25 mouse cellular contexts compared by ENCODE assay signal in the genomic region with DNA sequence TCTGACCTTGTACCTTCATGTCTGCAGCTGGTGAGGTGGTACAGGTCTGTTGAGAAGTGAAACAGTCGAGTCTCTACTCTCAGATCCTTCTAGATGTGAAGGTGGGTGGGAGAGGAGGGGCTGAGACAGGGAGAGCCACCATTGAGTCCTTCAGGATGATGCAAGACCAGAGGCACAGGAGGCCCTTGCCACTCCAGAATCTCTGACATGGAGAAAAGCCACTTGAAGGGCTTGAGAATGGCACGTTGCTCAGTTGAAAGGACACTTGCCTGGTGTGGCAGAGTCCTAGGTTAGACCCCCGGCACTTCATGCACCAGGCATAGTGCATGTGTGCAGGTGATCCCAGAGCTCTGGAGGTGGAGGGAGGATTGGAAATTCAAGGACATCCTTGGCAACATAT. TPM values are rescaled to one million over a fixed set of nuclear protein-coding genes. Genes with fewer than 3 reads are reported as not detected.
DNase-seq lines count a peak whose midpoint lies in the region; ATAC-seq and TF ChIP-seq lines count a peak whose summit lies in the region.
"Had no signal": no experiment of that assay in that cellular context is flagged by ENCODE, and none has a peak within 500 bp of the region (broad histone marks: within the 10 kb centered on the region; RNA-seq: fewer than 3 reads in every experiment).

No protein-coding gene starts in this region.

- H3K4me3 ChIP-seq in lung, embryonic 16.5 days (ENCODE audit: low read length): no peak overlapping the region
- no peak overlapping the region for H3K4me3 ChIP-seq in lung, postnatal 0 days (ENCODE audit: low read depth, low read length)
- no peak overlapping the region for H3K4me3 ChIP-seq in liver, postnatal 0 days (ENCODE audit: low read depth, low read length)
- H3K4me3 ChIP-seq in intestine, embryonic 16.5 days (ENCODE audit: low read length): no peak overlapping the region
- H3K4me3 ChIP-seq: embryonic facial prominence, embryonic 10.5 days; embryonic facial prominence, embryonic 12.5 days; forebrain, embryonic 13.5 days; forebrain, embryonic 15.5 days had no signal

- no peaks in the 10 kb centered on the region for H3K27me3 ChIP-seq in lung, embryonic 16.5 days (ENCODE audit: control insufficient read depth, insufficient read depth, low read depth, low read length)
- no peaks in the 10 kb centered on the region for H3K27me3 ChIP-seq in lung, postnatal 0 days (replicated peaks; ENCODE audit: insufficient read depth, low read length)
- H3K27me3 ChIP-seq in liver, postnatal 0 days (ENCODE audit: insufficient read depth, low read length): no peaks in the 10 kb centered on the region
- no peaks in the 10 kb centered on the region for H3K27me3 ChIP-seq in intestine, embryonic 16.5 days (replicated peaks; ENCODE audit: control insufficient read depth, insufficient read depth, low read length)
- H3K27me3 ChIP-seq: embryonic facial prominence, embryonic 12.5 days; forebrain, embryonic 13.5 days; forebrain, embryonic 15.5 days had no signal

- 0 out of 2 replicates have a peak, but pooled peaks have one; percentile 27 for ATAC-seq in lung, embryonic 16.5 days (ENCODE audit: low read depth)
- peak; percentile 78 for ATAC-seq in lung, postnatal 0 days
- no peak for ATAC-seq in liver, postnatal 0 days
- ATAC-seq in intestine, embryonic 16.5 days: no peak
- ATAC-seq: forebrain, embryonic 13.5 days; forebrain, embryonic 15.5 days had no signal

- TF ChIP-seq EP300 in lung, postnatal 0 days (IDR thresholded peaks at IDR 0.05): peak; percentile 17; the same call in 1 of the 2 replicates
- TF ChIP-seq EP300 in liver, postnatal 0 days (IDR thresholded peaks at IDR 0.05; ENCODE audit: low read depth): no peak

- H3K4me2 ChIP-seq in lung, embryonic 16.5 days (ENCODE audit: low read depth, low read length): no peak overlapping the region
- no peak overlapping the region for H3K4me2 ChIP-seq in lung, postnatal 0 days (replicated peaks; ENCODE audit: low read depth, low read length)
- H3K4me2 ChIP-seq in liver, postnatal 0 days (ENCODE audit: low read depth, low read length): no peak overlapping the region
- no peak overlapping the region for H3K4me2 ChIP-seq in intestine, embryonic 16.5 days (ENCODE audit: low read depth, low read length)
- H3K4me2 ChIP-seq: embryonic facial prominence, embryonic 12.5 days; forebrain, embryonic 13.5 days; forebrain, embryonic 15.5 days had no signal

- no peak overlapping the region for H3K27ac ChIP-seq in lung, embryonic 16.5 days (ENCODE audit: low read length)
- no peak overlapping the region for H3K27ac ChIP-seq in lung, postnatal 0 days (ENCODE audit: low read length)
- no peak overlapping the region for H3K27ac ChIP-seq in liver, postnatal 0 days (ENCODE audit: low read depth)
- H3K27ac ChIP-seq in intestine, embryonic 16.5 days (ENCODE audit: low read length): no peak overlapping the region
- H3K27ac ChIP-seq: embryonic facial prominence, embryonic 10.5 days; embryonic facial prominence, embryonic 12.5 days; forebrain, embryonic 13.5 days; forebrain, embryonic 15.5 days had no signal

- 34% methylated on average over 3 of the region's 3 CpGs for WGBS in lung, embryonic 16.5 days
- whole genome bisulfite sequencing in lung, postnatal 0 days: 28% methylated on average over 3 of the region's 3 CpGs
- 59% methylated on average over 3 of the region's 3 CpGs for WGBS in liver, postnatal 0 days (ENCODE audit: insufficient replicate concordance)
- 59% methylated on average over 3 of the region's 3 CpGs for WGBS in intestine, embryonic 16.5 days

- H3K9ac ChIP-seq in lung, embryonic 16.5 days (ENCODE audit: low read length): no peak overlapping the region
- no peak overlapping the region for H3K9ac ChIP-seq in lung, postnatal 0 days (replicated peaks; ENCODE audit: low read depth)
- H3K9ac ChIP-seq in liver, postnatal 0 days (replicated peaks): no peak overlapping the region
- no peak overlapping the region for H3K9ac ChIP-seq in intestine, embryonic 16.5 days (ENCODE audit: low read depth, low read length)
- H3K9ac ChIP-seq: embryonic facial prominence, embryonic 12.5 days; forebrain, embryonic 13.5 days; forebrain, embryonic 15.5 days had no signal

- no peak for DNase-seq in lung, postnatal 14 days
- peak; percentile 68 for DNase-seq in lung, postnatal 0 days (ENCODE audit: low spot score)
- DNase-seq in lung, postnatal 10 days: peak; percentile 31
- peak; percentile 67 for DNase-seq in lung, postnatal 36 days
- DNase-seq in liver, postnatal 0 days: no peak
- no peak for DNase-seq in thymus, postnatal 14 days
- DNase-seq: adrenal gland, adult 2 months; adrenal gland, postnatal 10 days; adrenal gland, postnatal 25 days; cerebellum, adult 11 months; cerebellum, adult 18-20 months; cerebellum, adult 8-10 months; cerebellum, adult 9-11 months; cerebellum, postnatal 14 days had no signal

- H3K36me3 ChIP-seq in lung, embryonic 16.5 days (ENCODE audit: control insufficient read depth, insufficient read depth, low read length): no peaks in the 10 kb centered on the region
- no peaks in the 10 kb centered on the region for H3K36me3 ChIP-seq in lung, postnatal 0 days (ENCODE audit: insufficient read depth, low read length)
- no peaks in the 10 kb centered on the region for H3K36me3 ChIP-seq in liver, postnatal 0 days (replicated peaks; ENCODE audit: insufficient read depth, low read length)
- H3K36me3 ChIP-seq in intestine, embryonic 16.5 days (ENCODE audit: control insufficient read depth, insufficient read depth, low read length): no peaks in the 10 kb centered on the region
- H3K36me3 ChIP-seq: embryonic facial prominence, embryonic 10.5 days; embryonic facial prominence, embryonic 12.5 days; forebrain, embryonic 15.5 days had no signal

- no peak for TF ChIP-seq CTCF in lung, postnatal 0 days (IDR thresholded peaks at IDR 0.05)
- TF ChIP-seq CTCF in liver, postnatal 0 days (IDR thresholded peaks at IDR 0.05; ENCODE audit: low read depth): no peak

- H3K9me3 ChIP-seq in lung, embryonic 16.5 days (ENCODE audit: control insufficient read depth, low read length): no peaks in the 10 kb centered on the region
- no peaks in the 10 kb centered on the region for H3K9me3 ChIP-seq in lung, postnatal 0 days (ENCODE audit: low read length)
- H3K9me3 ChIP-seq in liver, postnatal 0 days (ENCODE audit: low read length): no peaks in the 10 kb centered on the region
- H3K9me3 ChIP-seq in intestine, embryonic 16.5 days (ENCODE audit: control insufficient read depth, low read length): no peaks in the 10 kb centered on the region
- H3K9me3 ChIP-seq: embryonic facial prominence, embryonic 12.5 days; forebrain, embryonic 13.5 days; forebrain, embryonic 15.5 days had no signal

- peaks cover 5% of the 10 kb centered on the region; the same call in 1 of the 2 replicates for H3K4me1 ChIP-seq in lung, embryonic 16.5 days (replicated peaks; ENCODE audit: control insufficient read depth, insufficient read depth, low read length)
- H3K4me1 ChIP-seq in lung, postnatal 0 days (ENCODE audit: insufficient read depth, low read depth, low read length): 0 out of 2 replicates have a peak, but pooled peaks cover 4% of the 10 kb centered on the region
- peaks cover 15% of the 10 kb centered on the region for H3K4me1 ChIP-seq in liver, postnatal 0 days (ENCODE audit: insufficient read depth)
- H3K4me1 ChIP-seq in intestine, embryonic 16.5 days (ENCODE audit: control insufficient read depth, insufficient read depth, low read length): peaks cover 3% of the 10 kb centered on the region; the same call in 1 of the 2 replicates

RNA-seq across cellular contexts. Expression of a gene that starts 5.7 kb away (rescaled TPM):
- 22.6 and 23.0 TPM in 2 replicates for polyA plus RNA-seq in lung, embryonic 16.5 days (2015; fragmentation: Nextera tagmentation; extraction: Ambion mirVana)
- 29.5 and 47.4 TPM in 2 replicates for polyA plus RNA-seq in lung, postnatal 0 days (2015; fragmentation: Nextera tagmentation; extraction: Ambion mirVana)
- polyA plus RNA-seq in liver, postnatal 0 days (2015; fragmentation: Nextera tagmentation; extraction: Ambion mirVana): 38.1 and 39.5 TPM in 2 replicates
- polyA plus RNA-seq in intestine, embryonic 16.5 days (2015; fragmentation: Nextera tagmentation; extraction: Ambion mirVana): 20.6 and 20.9 TPM in 2 replicates

RNA-seq across cellular contexts. Expression of a gene that starts 10.5 kb away (rescaled TPM):
- polyA plus RNA-seq in lung, embryonic 16.5 days (2015; fragmentation: Nextera tagmentation; extraction: Ambion mirVana): 48.4 and 53.1 TPM in 2 replicates
- polyA plus RNA-seq in lung, postnatal 0 days (2015; fragmentation: Nextera tagmentation; extraction: Ambion mirVana): 41.1 and 42.9 TPM in 2 replicates
- polyA plus RNA-seq in liver, postnatal 0 days (2015; fragmentation: Nextera tagmentation; extraction: Ambion mirVana): 26.0 and 27.3 TPM in 2 replicates
- polyA plus RNA-seq in intestine, embryonic 16.5 days (2015; fragmentation: Nextera tagmentation; extraction: Ambion mirVana): 34.6 and 35.3 TPM in 2 replicates

RNA-seq across cellular contexts. Expression of a gene that starts 35.3 kb away (rescaled TPM):
- polyA plus RNA-seq in lung, embryonic 16.5 days (2015; fragmentation: Nextera tagmentation; extraction: Ambion mirVana): not detected in 2 replicates
- not detected in 2 replicates for polyA plus RNA-seq in lung, postnatal 0 days (2015; fragmentation: Nextera tagmentation; extraction: Ambion mirVana)
- not detected in 2 replicates for polyA plus RNA-seq in liver, postnatal 0 days (2015; fragmentation: Nextera tagmentation; extraction: Ambion mirVana)
- not detected in 2 replicates for polyA plus RNA-seq in intestine, embryonic 16.5 days (2015; fragmentation: Nextera tagmentation; extraction: Ambion mirVana)
- polyA plus RNA-seq: adrenal gland, adult 2 months; brain, embryonic 14.5 days; C2C12; cortical plate, adult 2 months; embryonic facial prominence, embryonic 10.5 days; embryonic facial prominence, embryonic 12.5 days; embryonic facial prominence, embryonic 14.5 days; forebrain, embryonic 11.5 days; forebrain, embryonic 13.5 days; forebrain, embryonic 15.5 days had no signal

Comparison
In these comparisons a context has a peak if more than half of its experiments do, and no peak if none do; other contexts are left out.
1. DNase-seq: peak in lung, postnatal 0 days (single experiment), lung, postnatal 10 days (single experiment) and lung, postnatal 36 days (single experiment); none in lung, postnatal 14 days (single experiment), liver, postnatal 0 days (single experiment) and thymus, postnatal 14 days (single experiment).
2. ATAC-seq: peak in lung, embryonic 16.5 days (single experiment) and lung, postnatal 0 days (single experiment); none in liver, postnatal 0 days (single experiment) and intestine, embryonic 16.5 days (single experiment).